Mouse (Mus musculus) ES-Bruce4 (cell line): ENCODE measurements around the gene Kri1. TPM values are rescaled to one million over a fixed set of nuclear protein-coding genes. Genes with fewer than 3 reads are reported as not detected.
A peak's percentile ranks its signal among the peaks of the same experiment; 100 is the strongest.

Experiments
- H3K27ac ChIP-seq: 2 replicates; pipeline ENCODE4 v1.5.1; 2012; ENCODE audit warnings: low read length, inconsistent platforms; ENCODE audit not compliant: insufficient read depth
- H3K27me3 ChIP-seq: 2 replicates; pipeline ENCODE4 v1.6.1; 2012; ENCODE audit warnings: mild to moderate bottlenecking, low read length, inconsistent platforms; ENCODE audit not compliant: control insufficient read depth, poor library complexity, insufficient read depth, severe bottlenecking
- H3K36me3 ChIP-seq: 2 replicates; pipeline ENCODE4 v1.6.1; 2012; ENCODE audit warnings: inconsistent platforms, mild to moderate bottlenecking, low read length, moderate library complexity; ENCODE audit not compliant: control insufficient read depth, poor library complexity, insufficient read depth, severe bottlenecking
- H3K4me1 ChIP-seq: one replicate; pipeline ENCODE4 v1.8.1; 2011; ENCODE audit warnings: low read length; ENCODE audit not compliant: control insufficient read depth, insufficient read depth
- H3K4me3 ChIP-seq: 2 replicates; pipeline ENCODE4 v1.5.1; 2011; ENCODE audit warnings: low read depth, mild to moderate bottlenecking, low read length
- H3K9ac ChIP-seq: 2 replicates; pipeline ENCODE4 v1.6.1; 2012; ENCODE audit warnings: low read depth, mild to moderate bottlenecking, inconsistent platforms; ENCODE audit not compliant: poor library complexity, severe bottlenecking
- H3K9me3 ChIP-seq: replicated peaks from 2 replicates; pipeline ENCODE4 v1.6.1; 2012; ENCODE audit warnings: mild to moderate bottlenecking, low read length, inconsistent platforms; ENCODE audit not compliant: control insufficient read depth, poor library complexity, insufficient read depth, severe bottlenecking
- CTCF ChIP-seq: IDR thresholded peaks from one replicate; pipeline ENCODE4 v1.8.1; 2011; ENCODE audit warnings: low read depth, low read length
- EP300 ChIP-seq: IDR thresholded peaks from 2 replicates; pipeline ENCODE4 v1.6.1; 2011; ENCODE audit warnings: low read depth, low read length; ENCODE audit not compliant: insufficient read depth
- POLR2A ChIP-seq: IDR thresholded peaks from one replicate; pipeline ENCODE4 v1.8.1; 2011; ENCODE audit warnings: low read length; ENCODE audit not compliant: insufficient read depth
- polyA plus RNA-seq: library from polyadenylated mRNA; stranded (reverse); fragments of >200 nt; gene quantifications from 2 replicates; pipeline ENCODE4 v1.2.4, GENCODE M21; 2011; ENCODE audit warnings: low read depth; ENCODE audit not compliant: missing spikeins, insufficient read depth, insufficient read length

Gene Kri1
- polyA plus RNA-seq, 1 experiment = 41.7 TPM

GRCm38 (mm10) chr9:21268305-21268704 is 19.5 kb downstream of the Kri1 start:
- Histone ChIP-seq H3K4me1 (no peaks in the 10 kb centered on the region), H3K4me3 (no peak overlapping the region), H3K36me3 (peaks cover 32% of the 10 kb centered on the region), H3K9ac (no peak overlapping the region), H3K27me3 (no peaks in the 10 kb centered on the region), H3K9me3 (no peaks in the 10 kb centered on the region), H3K27ac (no peak overlapping the region)
- TF ChIP-seq EP300 (no peak), POLR2A (no peak), CTCF (no peak)

- H3K4me3 ChIP-seq = no peak overlapping the region
- no peaks in the 10 kb centered on the region for H3K27me3 ChIP-seq
- no peak overlapping the region for H3K9ac ChIP-seq
- no peak overlapping the region for H3K27ac ChIP-seq
- no peak for TF ChIP-seq POLR2A
- no peak for TF ChIP-seq EP300
- no peak for TF ChIP-seq CTCF
- H3K9me3 ChIP-seq = no peaks in the 10 kb centered on the region
- peaks cover 21% of the 10 kb centered on the region for H3K36me3 ChIP-seq
- H3K4me1 ChIP-seq = no peaks in the 10 kb centered on the region
These were observed 20.9 kb downstream of the Kri1 start for GRCm38 (mm10) chr9:21266889-21267288.

GRCm38 (mm10) chr9:21265611-21266010 is 22.2 kb downstream of the Kri1 start:
- Histone ChIP-seq H3K27me3 (no peaks in the 10 kb centered on the region), H3K4me3 (peak overlapping the region; percentile 84), H3K9ac (peak overlapping the region; percentile 76), H3K27ac (no peak overlapping the region), H3K36me3 (peaks cover 19% of the 10 kb centered on the region), H3K9me3 (no peaks in the 10 kb centered on the region), H3K4me1 (no peaks in the 10 kb centered on the region)
- TF ChIP-seq POLR2A (no peak), CTCF (no peak), EP300 (no peak)

- TF ChIP-seq CTCF (no peak), POLR2A (peak; percentile 66), EP300 (peak; percentile 37; the same call in 1 of the 2 replicates)
- Histone ChIP-seq H3K36me3 (peaks cover 18% of the 10 kb centered on the region), H3K4me1 (no peaks in the 10 kb centered on the region), H3K4me3 (peak within 1 kb of the TSS; percentile 84), H3K9ac (peak within 1 kb of the TSS; percentile 76), H3K27ac (peak within 1 kb of the TSS; percentile 54), H3K9me3 (no peaks in the 10 kb centered on the region), H3K27me3 (no peaks in the 10 kb centered on the region)
These were observed 22.7 kb downstream of the Kri1 start, which contains the start of gene Atg4d for GRCm38 (mm10) chr9:21265000-21265561. Gene Atg4d (plus strand): TSS chr9:21265293.

GRCm38 (mm10) chr9:21264272-21264999 is 23.3 kb downstream of the Kri1 start:
- H3K4me1 ChIP-seq = no peaks in the 10 kb centered on the region
- H3K4me3 ChIP-seq = peak overlapping the region; percentile 70
- H3K27ac ChIP-seq = peak overlapping the region; percentile 54
- peaks cover 14% of the 10 kb centered on the region for H3K36me3 ChIP-seq
- H3K27me3 ChIP-seq = no peaks in the 10 kb centered on the region
- H3K9me3 ChIP-seq = no peaks in the 10 kb centered on the region
- TF ChIP-seq EP300 (no peak), POLR2A (no peak), CTCF (no peak)
- H3K9ac ChIP-seq = peak overlapping the region; percentile 2; the same call in 1 of the 2 replicates

GRCm38 (mm10) chr9:21261831-21262230 is 25.9 kb downstream of the Kri1 start:
- no peaks in the 10 kb centered on the region for H3K4me1 ChIP-seq
- TF ChIP-seq EP300 (no peak), CTCF (no peak), POLR2A (no peak)
- no peaks in the 10 kb centered on the region for H3K9me3 ChIP-seq
- H3K9ac ChIP-seq = no peak overlapping the region
- peaks cover 3% of the 10 kb centered on the region; the same call in 1 of the 2 replicates for H3K36me3 ChIP-seq
- no peak overlapping the region for H3K4me3 ChIP-seq
- peak overlapping the region; percentile 29 for H3K27ac ChIP-seq
- no peaks in the 10 kb centered on the region for H3K27me3 ChIP-seq
